Mouse (Mus musculus): Measurements from ENCODE around the gene Josd2. TPM values are rescaled to one million over a fixed set of nuclear protein-coding genes. Genes with fewer than 3 reads are reported as not detected.

The Josd2 gene
- polyA plus RNA-seq (2014; fragmentation: Illumina TruSeq; extraction: RNeasy Lipid Tissue Mini Kit (QIAGEN cat#74804); ENCODE audit: insufficient read depth, low read depth, low replicate concordance), result 66.0 TPM

DNA sequence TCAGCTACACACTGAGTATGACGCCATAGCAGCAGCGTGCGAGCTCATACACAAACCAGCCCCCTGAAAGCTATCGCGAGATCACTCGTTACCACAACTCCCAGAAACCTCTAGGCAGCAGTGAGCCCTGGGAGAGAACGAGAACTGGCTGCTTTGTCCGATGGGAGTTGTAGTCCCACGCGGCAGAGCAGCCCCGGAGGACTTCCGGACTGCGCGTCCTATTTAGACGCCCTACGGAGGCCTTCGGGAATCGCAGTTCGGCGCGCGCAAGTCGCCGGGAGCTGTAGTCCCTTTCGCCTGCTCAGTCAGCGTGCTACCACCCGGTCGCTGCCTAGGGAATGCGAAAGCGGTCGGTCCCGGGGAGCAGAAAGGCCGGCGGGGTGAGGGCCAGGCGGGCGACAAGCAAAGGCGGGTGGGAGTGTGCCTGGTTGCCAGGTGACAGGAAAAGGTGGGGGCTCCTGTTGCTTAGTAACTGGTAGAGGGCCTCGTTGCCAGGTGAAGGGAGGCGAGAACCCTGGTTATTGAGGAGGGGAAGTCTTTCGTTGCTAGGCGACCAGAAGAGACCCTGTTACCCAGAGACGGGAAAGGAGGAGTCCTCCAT lies at the start of gene Josd2:
Gene Josd2, plus strand, starts transcription at position 170 of the 601 bp plus-strand sequence.

GRCm38 (mm10) chr7:44428968-44429521 lies 38.7 kb upstream of the Josd2 start, which contains the start of gene Lrrc4b:
Gene Lrrc4b, plus strand, starts transcription at chr7:44429018.

DNA sequence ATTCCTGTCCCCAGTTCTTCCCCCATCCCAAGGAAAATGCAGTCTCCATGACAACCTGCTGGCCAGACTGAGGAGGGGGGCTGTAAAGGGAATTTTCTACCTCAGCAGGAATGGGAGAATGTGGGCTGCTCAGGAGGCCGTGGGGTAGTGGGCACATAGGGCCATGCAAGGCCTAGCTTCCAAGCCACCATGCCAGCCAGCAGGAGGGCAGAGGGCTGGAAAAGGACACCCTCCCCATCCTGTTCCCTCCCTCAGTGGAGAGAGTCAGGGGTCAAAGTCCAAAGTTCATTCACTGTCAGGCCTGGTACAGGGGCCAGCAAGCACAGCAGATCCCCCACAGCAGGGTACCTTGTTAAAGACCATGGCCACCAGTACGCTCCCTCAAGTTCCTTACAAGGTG lies 2.7 kb upstream of the Josd2 start, which contains the start of gene Aspdh:
Gene Aspdh, plus strand, starts transcription at position 281 of the 400 bp plus-strand sequence.

GRCm38 (mm10) chr7:44495992-44496770 lies 28.4 kb downstream of the Josd2 start, which contains the start of the genes Emc10 and Fam71e1:
Gene Emc10, minus strand, starts transcription at chr7:44496529.
Gene Fam71e1, plus strand, starts transcription at chr7:44496581.

Other genes starting within 250 kb of the Josd2 start
- 1.4 TPM for gene Klk1, start 242.6 kb upstream of the Josd2 start, polyA plus RNA-seq (2014; fragmentation: Illumina TruSeq; extraction: RNeasy Lipid Tissue Mini Kit (QIAGEN cat#74804); ENCODE audit: insufficient read depth, low read depth, low replicate concordance)
- gene Gm36864, start 231.8 kb upstream of the Josd2 start, polyA plus RNA-seq (2014; fragmentation: Illumina TruSeq; extraction: RNeasy Lipid Tissue Mini Kit (QIAGEN cat#74804); ENCODE audit: insufficient read depth, low read depth, low replicate concordance), result not detected
- 0.31 TPM for gene 1700028J19Rik, start 221.3 kb upstream of the Josd2 start, polyA plus RNA-seq (2014; fragmentation: Illumina TruSeq; extraction: RNeasy Lipid Tissue Mini Kit (QIAGEN cat#74804); ENCODE audit: insufficient read depth, low read depth, low replicate concordance)
- 13.5 TPM for gene 2410002F23Rik, start 221.3 kb upstream of the Josd2 start, polyA plus RNA-seq (2014; fragmentation: Illumina TruSeq; extraction: RNeasy Lipid Tissue Mini Kit (QIAGEN cat#74804); ENCODE audit: insufficient read depth, low read depth, low replicate concordance)
- gene Acp4, start 210.6 kb upstream of the Josd2 start, polyA plus RNA-seq (2014; fragmentation: Illumina TruSeq; extraction: RNeasy Lipid Tissue Mini Kit (QIAGEN cat#74804); ENCODE audit: insufficient read depth, low read depth, low replicate concordance), result not detected
- gene Gm15517, start 206.5 kb upstream of the Josd2 start, polyA plus RNA-seq (2014; fragmentation: Illumina TruSeq; extraction: RNeasy Lipid Tissue Mini Kit (QIAGEN cat#74804); ENCODE audit: insufficient read depth, low read depth, low replicate concordance), result not detected
- gene Clec11a, start 161.1 kb upstream of the Josd2 start, polyA plus RNA-seq (2014; fragmentation: Illumina TruSeq; extraction: RNeasy Lipid Tissue Mini Kit (QIAGEN cat#74804); ENCODE audit: insufficient read depth, low read depth, low replicate concordance), result 3.6 TPM
- 0.14 TPM for gene Shank1, start 157.7 kb upstream of the Josd2 start, polyA plus RNA-seq (2014; fragmentation: Illumina TruSeq; extraction: RNeasy Lipid Tissue Mini Kit (QIAGEN cat#74804); ENCODE audit: insufficient read depth, low read depth, low replicate concordance)
- 1.0 TPM for gene Syt3, start 83.9 kb upstream of the Josd2 start, polyA plus RNA-seq (2014; fragmentation: Illumina TruSeq; extraction: RNeasy Lipid Tissue Mini Kit (QIAGEN cat#74804); ENCODE audit: insufficient read depth, low read depth, low replicate concordance)
- 0.41 TPM for gene 1700008O03Rik, start 82.2 kb upstream of the Josd2 start, polyA plus RNA-seq (2014; fragmentation: Illumina TruSeq; extraction: RNeasy Lipid Tissue Mini Kit (QIAGEN cat#74804); ENCODE audit: insufficient read depth, low read depth, low replicate concordance)
- 0.48 TPM for gene Lrrc4b, start 39.0 kb upstream of the Josd2 start, polyA plus RNA-seq (2014; fragmentation: Illumina TruSeq; extraction: RNeasy Lipid Tissue Mini Kit (QIAGEN cat#74804); ENCODE audit: insufficient read depth, low read depth, low replicate concordance)
- gene Aspdh, start 2.6 kb upstream of the Josd2 start, polyA plus RNA-seq (2014; fragmentation: Illumina TruSeq; extraction: RNeasy Lipid Tissue Mini Kit (QIAGEN cat#74804); ENCODE audit: insufficient read depth, low read depth, low replicate concordance), result not detected
- gene Emc10, start 28.5 kb downstream of the Josd2 start, polyA plus RNA-seq (2014; fragmentation: Illumina TruSeq; extraction: RNeasy Lipid Tissue Mini Kit (QIAGEN cat#74804); ENCODE audit: insufficient read depth, low read depth, low replicate concordance), result 83.9 TPM
- gene Fam71e1, start 28.6 kb downstream of the Josd2 start, polyA plus RNA-seq (2014; fragmentation: Illumina TruSeq; extraction: RNeasy Lipid Tissue Mini Kit (QIAGEN cat#74804); ENCODE audit: insufficient read depth, low read depth, low replicate concordance), result 2.5 TPM
- 0.92 TPM for gene Mybpc2, start 56.7 kb downstream of the Josd2 start, polyA plus RNA-seq (2014; fragmentation: Illumina TruSeq; extraction: RNeasy Lipid Tissue Mini Kit (QIAGEN cat#74804); ENCODE audit: insufficient read depth, low read depth, low replicate concordance)
- 10.6 TPM for gene Spib, start 64.1 kb downstream of the Josd2 start, polyA plus RNA-seq (2014; fragmentation: Illumina TruSeq; extraction: RNeasy Lipid Tissue Mini Kit (QIAGEN cat#74804); ENCODE audit: insufficient read depth, low read depth, low replicate concordance)
- gene Pold1, start 80.9 kb downstream of the Josd2 start, polyA plus RNA-seq (2014; fragmentation: Illumina TruSeq; extraction: RNeasy Lipid Tissue Mini Kit (QIAGEN cat#74804); ENCODE audit: insufficient read depth, low read depth, low replicate concordance), result 16.2 TPM
- gene Nr1h2, start 86.0 kb downstream of the Josd2 start, polyA plus RNA-seq (2014; fragmentation: Illumina TruSeq; extraction: RNeasy Lipid Tissue Mini Kit (QIAGEN cat#74804); ENCODE audit: insufficient read depth, low read depth, low replicate concordance), result 56.8 TPM
- 354 TPM for gene Napsa, start 104.4 kb downstream of the Josd2 start, polyA plus RNA-seq (2014; fragmentation: Illumina TruSeq; extraction: RNeasy Lipid Tissue Mini Kit (QIAGEN cat#74804); ENCODE audit: insufficient read depth, low read depth, low replicate concordance)
- 4.2 TPM for gene Kcnc3, start 122.7 kb downstream of the Josd2 start, polyA plus RNA-seq (2014; fragmentation: Illumina TruSeq; extraction: RNeasy Lipid Tissue Mini Kit (QIAGEN cat#74804); ENCODE audit: insufficient read depth, low read depth, low replicate concordance)
- 136 TPM for gene Myh14, start 202.9 kb downstream of the Josd2 start, polyA plus RNA-seq (2014; fragmentation: Illumina TruSeq; extraction: RNeasy Lipid Tissue Mini Kit (QIAGEN cat#74804); ENCODE audit: insufficient read depth, low read depth, low replicate concordance)
- not detected for gene Izumo2, start 240.8 kb downstream of the Josd2 start, polyA plus RNA-seq (2014; fragmentation: Illumina TruSeq; extraction: RNeasy Lipid Tissue Mini Kit (QIAGEN cat#74804); ENCODE audit: insufficient read depth, low read depth, low replicate concordance)

Measured in lung, adult 10 weeks (tissue).